Mouse (Mus musculus) neural tube, embryonic 12.5 days (tissue): Measurements from ENCODE around the gene Dbt. TPM values are rescaled to one million over a fixed set of nuclear protein-coding genes. Genes with fewer than 3 reads are reported as not detected.

Source experiments
- polyA plus RNA-seq: library from polyadenylated mRNA; unstranded; fragments of >200 nt; fragmentation: Nextera tagmentation; extraction: Ambion mirVana; gene quantifications from 2 replicates; pipeline ENCODE4 v1.2.1, GENCODE M21; 2016

Dbt gene
- polyA plus RNA-seq, 1 experiment from 2014 or later = 17.2 TPM

Other genes with a start within 250 kb of the Dbt start
- gene Cdc14a, start 89.0 kb upstream of the Dbt start, polyA plus RNA-seq = 17.1 and 17.7 TPM in 2 replicates
- 117 and 119 TPM in 2 replicates for gene Rtca, start 4.9 kb upstream of the Dbt start, polyA plus RNA-seq
- gene Lrrc39, start 49.9 kb downstream of the Dbt start, polyA plus RNA-seq = 0.70 and 0.98 TPM in 2 replicates
- 29.5 and 31.7 TPM in 2 replicates for gene Sass6, start 81.9 kb downstream of the Dbt start, polyA plus RNA-seq
- gene Trmt13, start 101.5 kb downstream of the Dbt start, polyA plus RNA-seq = 28.7 and 34.4 TPM in 2 replicates
- gene Mfsd14a, start 149.6 kb downstream of the Dbt start, polyA plus RNA-seq = 68.6 and 72.2 TPM in 2 replicates
- gene Gm43191, start 168.2 kb downstream of the Dbt start, polyA plus RNA-seq = not detected in 2 replicates
- gene Slc35a3, start 199.8 kb downstream of the Dbt start, polyA plus RNA-seq = 9.1 TPM in 2 replicates